Mouse (Mus musculus) brain, embryonic 14.5 days (tissue): ENCODE measurements around the gene Abcg3.

Source experiments
- CTCF ChIP-seq: fragments of 200-500 bp; IDR thresholded peaks from 2 replicates; pipeline ENCODE4 v1.5.1; 2012; ENCODE audit warnings: inconsistent platforms, mild to moderate bottlenecking, moderate library complexity, borderline replicate concordance; ENCODE audit not compliant: insufficient read depth, insufficient read length; ENCODE audit errors: extremely low read depth
- POLR2A ChIP-seq: fragments of 200-500 bp; IDR thresholded peaks from 2 replicates; pipeline ENCODE4 v1.6.1; 2012; ENCODE audit warnings: mild to moderate bottlenecking, inconsistent platforms, borderline replicate concordance; ENCODE audit not compliant: poor library complexity, insufficient read depth, insufficient read length, severe bottlenecking; ENCODE audit errors: extremely low read depth

DNA sequence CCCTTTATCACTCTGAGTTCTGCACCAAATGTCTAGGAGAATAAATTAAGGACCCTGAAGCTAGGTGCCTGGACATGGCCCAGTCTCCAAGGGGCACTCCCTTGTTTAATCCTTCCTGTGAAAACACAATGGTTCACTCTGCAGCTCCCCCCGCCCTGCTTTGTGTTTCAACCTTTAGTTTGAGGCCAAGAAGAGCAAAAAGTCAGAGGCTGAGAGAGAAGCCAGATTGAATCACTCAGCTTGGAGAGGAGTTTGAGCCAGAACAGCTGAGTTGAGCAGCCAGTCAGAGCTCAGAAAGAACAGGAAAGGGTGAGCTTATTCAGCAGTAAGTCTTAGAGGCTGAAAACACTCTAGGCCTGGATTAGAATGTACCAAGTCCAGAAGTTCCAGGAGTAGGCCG is 5.5 kb upstream of the Abcg3 start:
- TF ChIP-seq POLR2A (no peak), CTCF (no peak)
